Mouse (Mus musculus) MN1 (cell line): Measurements from ENCODE around the gene Tsga10ip.

Experiments used
- DNase-seq: peaks from one replicate; pipeline ENCODE4 v3.0.0-alpha.2; 2016; ENCODE audit warnings: low spot score

Tsga10ip gene

GRCm38 (mm10) chr19:5402293-5402692 lies at the start of gene Tsga10ip:
Gene Tsga10ip, minus strand, starts transcription at chr19:5402526.
- peak; percentile 39 for DNase-seq

GRCm38 (mm10) chr19:5451766-5452165 lies 49.4 kb upstream of the Tsga10ip start:
- DNase-seq, result no peak

- DNase-seq, result no peak
These were observed 47.3 kb upstream of the Tsga10ip start for GRCm38 (mm10) chr19:5449673-5450072.

- DNase-seq, result no peak
These were observed 46.2 kb upstream of the Tsga10ip start for GRCm38 (mm10) chr19:5448354-5449150.

- no peak for DNase-seq
These were observed 45.4 kb upstream of the Tsga10ip start, which contains the start of gene Fosl1 for GRCm38 (mm10) chr19:5447515-5448353. Gene Fosl1, plus strand, starts transcription at chr19:5447547.

GRCm38 (mm10) chr19:5445747-5446146 lies 43.4 kb upstream of the Tsga10ip start:
- DNase-seq, result no peak

GRCm38 (mm10) chr19:5444954-5445353 lies 42.6 kb upstream of the Tsga10ip start:
- no peak for DNase-seq

- DNase-seq, result no peak
These were observed 42.1 kb upstream of the Tsga10ip start for GRCm38 (mm10) chr19:5444371-5444908.

- DNase-seq, result peak; percentile 17
These were observed 31.6 kb upstream of the Tsga10ip start for GRCm38 (mm10) chr19:5433951-5434350.

- peak; percentile 79 for DNase-seq
These were observed 30.9 kb upstream of the Tsga10ip start for GRCm38 (mm10) chr19:5432992-5433852.

GRCm38 (mm10) chr19:5431911-5432464 lies 29.7 kb upstream of the Tsga10ip start:
- DNase-seq, result no peak

- peak; percentile 10 for DNase-seq
These were observed 28.1 kb upstream of the Tsga10ip start for GRCm38 (mm10) chr19:5430408-5430807.

- DNase-seq, result peak; percentile 71
These were observed 27.5 kb upstream of the Tsga10ip start for GRCm38 (mm10) chr19:5429806-5430205.

- DNase-seq, result no peak
These were observed 26.9 kb upstream of the Tsga10ip start for GRCm38 (mm10) chr19:5429219-5429618.

- peak; percentile 49 for DNase-seq
These were observed 25.8 kb upstream of the Tsga10ip start for GRCm38 (mm10) chr19:5428083-5428482.

GRCm38 (mm10) chr19:5426640-5427290 lies 24.4 kb upstream of the Tsga10ip start:
- no peak for DNase-seq

- DNase-seq, result no peak
These were observed 23.7 kb upstream of the Tsga10ip start for GRCm38 (mm10) chr19:5425906-5426565.

- DNase-seq, result peak; percentile 93
These were observed 22.7 kb upstream of the Tsga10ip start, which contains the start of the genes Drap1 and AI837181 for GRCm38 (mm10) chr19:5424782-5425741. Gene Drap1, minus strand, starts transcription at chr19:5424979. Gene AI837181, plus strand, starts transcription at chr19:5425144.
